Mouse (Mus musculus): ENCODE results near the gene Gm49361. TPM values are rescaled to one million over a fixed set of nuclear protein-coding genes. Genes with fewer than 3 reads are reported as not detected.
"Not testable (repeated sequence)": the region's sequence is repeated elsewhere in the genome, so short reads cannot be mapped to it uniquely, and the experiment has no call there.

Gene Gm49361
- total and polyA plus RNA-seq, 2 experiments: not detected

DNA sequence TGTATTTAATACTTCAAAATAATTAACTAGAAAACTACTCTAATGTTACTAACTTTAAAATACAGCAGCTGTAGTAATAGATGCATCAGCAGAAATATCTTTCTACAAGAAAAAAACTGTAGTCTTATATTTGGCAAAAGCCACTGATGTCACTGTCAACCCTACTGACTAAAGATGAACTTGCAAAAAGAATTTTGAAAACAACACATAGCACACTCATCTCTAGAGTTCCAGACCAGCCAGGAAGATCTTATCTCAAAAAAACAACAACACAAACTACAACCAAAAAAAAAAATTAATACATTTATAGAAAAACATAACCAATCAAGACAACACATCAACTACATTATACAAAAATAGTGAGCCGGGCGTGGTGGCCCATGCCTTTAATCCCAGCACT is 88.4 kb downstream of the Gm49361 start:
- 100% methylated on average over 2 of the region's 2 CpGs for WGBS
- DNase-seq (ENCODE audit: extremely low read depth, low read depth, low spot score): no peak
- TF ChIP-seq CTCF (IDR thresholded peaks at IDR 0.05; ENCODE audit: low read depth, low read length): no peak
- TF ChIP-seq POLR2A (IDR thresholded peaks at IDR 0.05; ENCODE audit: extremely low read depth, insufficient read depth, low read length): no peak
- H3K79me2 ChIP-seq (ENCODE audit: control insufficient read depth, insufficient read depth, low read length): peaks cover 15% of the 10 kb centered on the region; the same call in 1 of the 2 replicates
- H3K36me3 ChIP-seq (ENCODE audit: control insufficient read depth, insufficient read depth, low read length): no peaks in the 10 kb centered on the region
- no peak overlapping the region for H3K9ac ChIP-seq (ENCODE audit: low read depth, low read length)
- no peak overlapping the region for H3K27ac ChIP-seq (replicated peaks; ENCODE audit: insufficient read depth, low read depth, low read length)
- H3K4me1 ChIP-seq (ENCODE audit: control insufficient read depth, insufficient read depth, low read length): no peaks in the 10 kb centered on the region
- no peak overlapping the region for H3K4me3 ChIP-seq (ENCODE audit: insufficient read depth, low read depth, low read length)
- no peaks in the 10 kb centered on the region for H3K27me3 ChIP-seq (ENCODE audit: control insufficient read depth, insufficient read depth, low read length)

DNA sequence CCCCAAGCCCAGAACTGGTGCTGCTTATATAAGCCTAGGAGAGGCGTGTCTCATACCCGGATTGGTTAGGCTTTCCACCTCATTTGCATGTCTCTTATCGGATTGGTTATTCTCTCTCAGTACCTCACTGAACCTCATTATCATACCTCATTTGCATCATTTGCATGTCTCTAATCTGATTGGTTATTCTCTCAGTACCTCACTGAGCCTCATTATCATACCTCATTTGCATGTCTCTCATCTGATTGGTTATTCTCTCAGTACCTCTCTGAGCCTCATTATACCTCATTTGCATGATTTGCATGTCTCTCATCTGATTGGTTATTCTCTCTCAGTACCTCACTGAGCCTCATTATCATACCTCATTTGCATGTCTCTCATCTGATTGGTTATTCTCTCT is 89.4 kb downstream of the Gm49361 start:
- H3K4me3 ChIP-seq (ENCODE audit: insufficient read depth, low read depth, low read length); H3K27ac ChIP-seq (replicated peaks; ENCODE audit: insufficient read depth, low read depth, low read length); DNase-seq (ENCODE audit: extremely low read depth, low read depth, low spot score); H3K9ac ChIP-seq (ENCODE audit: low read depth, low read length); H3K4me1 ChIP-seq (ENCODE audit: control insufficient read depth, insufficient read depth, low read length); H3K36me3 ChIP-seq (ENCODE audit: control insufficient read depth, insufficient read depth, low read length); H3K27me3 ChIP-seq (ENCODE audit: control insufficient read depth, insufficient read depth, low read length): not testable (repeated sequence)
- peaks cover 12% of the 10 kb centered on the region; the same call in 1 of the 2 replicates for H3K79me2 ChIP-seq (ENCODE audit: control insufficient read depth, insufficient read depth, low read length)
- 97% methylated on average over 3 of the region's 3 CpGs for WGBS

DNA sequence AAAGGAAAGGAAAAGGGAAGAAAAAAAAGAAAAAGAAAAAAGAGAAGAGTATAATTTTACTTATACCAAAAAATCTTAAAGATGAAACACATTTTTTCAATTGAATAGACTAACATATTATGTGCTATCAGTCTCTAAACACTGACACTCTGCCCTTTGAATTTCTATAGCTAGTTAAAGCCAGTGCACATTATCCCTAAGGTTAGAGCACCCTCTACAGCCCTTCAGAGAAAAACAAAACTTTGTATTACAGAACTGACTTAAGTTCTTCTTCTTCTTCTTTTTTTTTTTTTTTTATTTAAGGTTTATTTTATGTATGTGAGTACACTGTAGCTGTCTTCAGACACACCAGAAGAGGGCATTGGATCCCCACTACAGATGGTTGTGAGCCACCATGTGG is 96.4 kb downstream of the Gm49361 start:
- H3K4me3 ChIP-seq (ENCODE audit: insufficient read depth, low read depth, low read length): no peak overlapping the region
- peaks cover 4% of the 10 kb centered on the region for H3K36me3 ChIP-seq (ENCODE audit: control insufficient read depth, insufficient read depth, low read length)
- no peak overlapping the region for H3K9ac ChIP-seq (ENCODE audit: low read depth, low read length)
- TF ChIP-seq CTCF (IDR thresholded peaks at IDR 0.05; ENCODE audit: low read depth, low read length): no peak
- TF ChIP-seq POLR2A (IDR thresholded peaks at IDR 0.05; ENCODE audit: extremely low read depth, insufficient read depth, low read length): no peak
- peaks cover 11% of the 10 kb centered on the region; the same call in 1 of the 2 replicates for H3K79me2 ChIP-seq (ENCODE audit: control insufficient read depth, insufficient read depth, low read length)
- H3K4me1 ChIP-seq (ENCODE audit: control insufficient read depth, insufficient read depth, low read length): no peaks in the 10 kb centered on the region
- H3K27me3 ChIP-seq (ENCODE audit: control insufficient read depth, insufficient read depth, low read length): no peaks in the 10 kb centered on the region
- no peak overlapping the region for H3K27ac ChIP-seq (replicated peaks; ENCODE audit: insufficient read depth, low read depth, low read length)
- DNase-seq (ENCODE audit: extremely low read depth, low read depth, low spot score): no peak

DNA sequence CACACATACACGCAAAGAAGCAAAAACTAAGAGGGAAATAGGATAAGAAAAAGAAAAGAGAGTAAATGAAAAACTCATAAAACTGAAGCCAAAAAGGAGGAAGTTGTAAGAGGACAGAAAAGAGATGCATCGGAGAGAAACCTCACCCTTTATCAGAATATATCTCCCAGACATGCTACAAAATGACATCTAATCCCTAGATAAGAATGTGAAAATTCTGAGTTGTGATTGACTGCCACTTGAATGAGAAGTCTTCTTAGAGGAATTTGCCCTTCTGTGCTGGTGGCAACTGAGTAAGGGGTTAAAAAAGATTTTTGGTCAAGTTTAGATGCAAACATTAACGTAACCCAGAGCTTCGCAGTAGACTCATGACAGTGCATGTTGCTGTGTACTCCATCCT is 99.7 kb downstream of the Gm49361 start:
- Histone ChIP-seq H3K36me3 (ENCODE audit: control insufficient read depth, insufficient read depth, low read length) (peaks cover 12% of the 10 kb centered on the region), H3K4me3 (ENCODE audit: insufficient read depth, low read depth, low read length) (no peak overlapping the region), H3K27me3 (ENCODE audit: control insufficient read depth, insufficient read depth, low read length) (no peaks in the 10 kb centered on the region), H3K79me2 (ENCODE audit: control insufficient read depth, insufficient read depth, low read length) (peaks cover 8% of the 10 kb centered on the region; the same call in 1 of the 2 replicates), H3K4me1 (ENCODE audit: control insufficient read depth, insufficient read depth, low read length) (no peaks in the 10 kb centered on the region), H3K27ac (replicated peaks; ENCODE audit: insufficient read depth, low read depth, low read length) (no peak overlapping the region), H3K9ac (ENCODE audit: low read depth, low read length) (no peak overlapping the region)
- TF ChIP-seq POLR2A (IDR thresholded peaks at IDR 0.05; ENCODE audit: extremely low read depth, insufficient read depth, low read length) (no peak), CTCF (IDR thresholded peaks at IDR 0.05; ENCODE audit: low read depth, low read length) (no peak)
- no peak for DNase-seq (ENCODE audit: extremely low read depth, low read depth, low spot score)
- WGBS: 91% methylated on average over 4 of the region's 4 CpGs

DNA sequence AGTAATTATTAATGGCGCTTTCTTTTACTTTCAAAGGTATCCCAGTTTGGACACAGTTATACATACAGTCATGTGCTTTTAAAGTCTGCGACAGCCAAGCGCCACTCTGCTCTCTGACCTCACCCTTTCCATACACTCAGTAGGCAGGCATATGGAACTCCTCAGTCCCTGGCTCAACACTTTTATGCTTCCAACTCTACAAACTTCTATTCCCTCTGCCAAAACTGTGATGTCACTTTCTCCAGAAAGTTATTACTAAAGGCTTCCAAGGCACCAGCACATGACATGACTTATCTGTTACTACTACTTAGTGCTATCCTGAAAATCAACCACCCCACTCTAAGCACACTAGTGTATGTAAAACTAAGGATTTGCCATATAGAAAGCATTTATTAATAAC is 106.8 kb downstream of the Gm49361 start:
- DNase-seq (ENCODE audit: extremely low read depth, low read depth, low spot score): no peak
- no peaks in the 10 kb centered on the region for H3K27me3 ChIP-seq (ENCODE audit: control insufficient read depth, insufficient read depth, low read length)
- 96% methylated on average over 3 of the region's 3 CpGs for whole genome bisulfite sequencing
- no peak for TF ChIP-seq CTCF (IDR thresholded peaks at IDR 0.05; ENCODE audit: low read depth, low read length)
- TF ChIP-seq POLR2A (IDR thresholded peaks at IDR 0.05; ENCODE audit: extremely low read depth, insufficient read depth, low read length): no peak
- H3K79me2 ChIP-seq (ENCODE audit: control insufficient read depth, insufficient read depth, low read length): peaks cover 6% of the 10 kb centered on the region; the same call in 1 of the 2 replicates
- H3K4me3 ChIP-seq (ENCODE audit: insufficient read depth, low read depth, low read length): no peak overlapping the region
- H3K4me1 ChIP-seq (ENCODE audit: control insufficient read depth, insufficient read depth, low read length): no peaks in the 10 kb centered on the region
- no peak overlapping the region for H3K27ac ChIP-seq (replicated peaks; ENCODE audit: insufficient read depth, low read depth, low read length)
- H3K9ac ChIP-seq (ENCODE audit: low read depth, low read length): no peak overlapping the region
- H3K36me3 ChIP-seq (ENCODE audit: control insufficient read depth, insufficient read depth, low read length): peaks cover 13% of the 10 kb centered on the region

DNA sequence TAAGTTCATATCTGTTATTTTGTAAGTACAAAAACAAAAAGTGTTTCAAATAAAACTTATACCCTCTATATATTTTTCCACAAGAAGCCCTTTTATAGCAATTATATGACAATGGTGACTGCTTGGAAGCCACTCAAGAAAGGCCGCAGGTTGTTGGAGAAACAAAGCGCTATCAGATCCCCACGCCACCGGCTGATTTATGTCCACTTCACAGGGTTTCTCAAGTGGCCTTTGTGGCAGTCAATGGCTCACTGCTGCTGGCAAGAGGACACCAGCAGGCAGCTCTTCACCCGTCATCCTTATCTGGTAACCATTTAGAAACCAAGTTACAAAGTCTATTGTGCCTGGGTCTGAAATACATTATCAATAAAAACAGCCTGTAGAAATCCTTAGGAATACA is 111.8 kb downstream of the Gm49361 start:
- no peaks in the 10 kb centered on the region for H3K27me3 ChIP-seq (ENCODE audit: control insufficient read depth, insufficient read depth, low read length)
- WGBS: 79% methylated on average over 5 of the region's 5 CpGs
- no peak for TF ChIP-seq POLR2A (IDR thresholded peaks at IDR 0.05; ENCODE audit: extremely low read depth, insufficient read depth, low read length)
- no peak for TF ChIP-seq CTCF (IDR thresholded peaks at IDR 0.05; ENCODE audit: low read depth, low read length)
- no peak overlapping the region for H3K27ac ChIP-seq (replicated peaks; ENCODE audit: insufficient read depth, low read depth, low read length)
- H3K4me1 ChIP-seq (ENCODE audit: control insufficient read depth, insufficient read depth, low read length): no peaks in the 10 kb centered on the region
- no peak overlapping the region for H3K4me3 ChIP-seq (ENCODE audit: insufficient read depth, low read depth, low read length)
- H3K9ac ChIP-seq (ENCODE audit: low read depth, low read length): no peak overlapping the region
- H3K79me2 ChIP-seq (ENCODE audit: control insufficient read depth, insufficient read depth, low read length): peaks cover 4% of the 10 kb centered on the region; the same call in 1 of the 2 replicates
- DNase-seq (ENCODE audit: extremely low read depth, low read depth, low spot score): peak; percentile 12
- peaks cover 4% of the 10 kb centered on the region for H3K36me3 ChIP-seq (ENCODE audit: control insufficient read depth, insufficient read depth, low read length)
